Mouse (Mus musculus): Measurements from ENCODE around the gene Rgs8.

- no peak for TF ChIP-seq CTCF (IDR thresholded peaks at IDR 0.05; ENCODE audit: control insufficient read depth, insufficient read depth, low read length)
- TF ChIP-seq POLR2A (IDR thresholded peaks at IDR 0.05; ENCODE audit: borderline replicate concordance, control insufficient read depth, low read depth, low read length) = no peak
Measured at GRCm38 (mm10) chr1:153740775-153741400, 88.1 kb downstream of the Rgs8 start.
